ENCODE assay signal across 24 mouse cellular contexts in genomic region chr9:15287846-15288245, GRCm38 (mm10). TPM values are rescaled to one million over a fixed set of nuclear protein-coding genes. Genes with fewer than 3 reads are reported as not detected.
A peak's percentile ranks its signal among the peaks of the same experiment; 100 is the strongest.
DNase-seq lines count a peak whose midpoint lies in the region; ATAC-seq and TF ChIP-seq lines count a peak whose summit lies in the region.
"Had no signal": no experiment of that assay in that cellular context is flagged by ENCODE, and none has a peak within 500 bp of the region (broad histone marks: within the 10 kb centered on the region; RNA-seq: fewer than 3 reads in every experiment).

No protein-coding gene starts in this region.

- no peak for TF ChIP-seq POLR2A in MEL (IDR thresholded peaks at IDR 0.05; ENCODE audit: control insufficient read depth in 1 of 2, insufficient read depth in 1 of 2, low read depth in 1 of 2, low read length in 2 of 2, poor library complexity in 1 of 2)

- H3K27me3 ChIP-seq in MEL (ENCODE audit: control insufficient read depth in 1 of 2, insufficient read depth in 2 of 2, low read length in 2 of 2): no peaks in the 10 kb centered on the region
- H3K27me3 ChIP-seq in kidney, embryonic 15.5 days: no peaks in the 10 kb centered on the region
- H3K27me3 ChIP-seq: hindbrain, embryonic 12.5 days; hindbrain, embryonic 15.5 days; Patski had no signal

- H3K36me3 ChIP-seq in ES-E14 (ENCODE audit: control insufficient read depth, insufficient read depth, low read length, poor library complexity, severe bottlenecking) (no peaks in the 10 kb centered on the region), MEL (ENCODE audit: control insufficient read depth in 1 of 2, insufficient read depth in 2 of 2, low read length in 2 of 2) (peaks cover 0 to 33% of the 10 kb centered on the region in 2 experiments; a peak in 2 of 4 replicates)
- H3K36me3 ChIP-seq in kidney, embryonic 15.5 days: peaks cover 30% of the 10 kb centered on the region

- H3K9ac ChIP-seq in ES-E14 (ENCODE audit: insufficient read depth, low read depth, low read length, poor library complexity, severe bottlenecking) (peak overlapping the region; percentile 47; the same call in 1 of the 2 replicates), MEL (ENCODE audit: control insufficient read depth, low read depth, low read length, poor library complexity, severe bottlenecking) (no peak overlapping the region)
- H3K9ac ChIP-seq in kidney, embryonic 15.5 days: no peak overlapping the region
- H3K9ac ChIP-seq: forebrain, postnatal 0 days; hindbrain, embryonic 12.5 days; hindbrain, embryonic 15.5 days had no signal

- no peak overlapping the region for H3K27ac ChIP-seq in layer of hippocampus, adult 2 months
- H3K27ac ChIP-seq in ES-E14 (ENCODE audit: insufficient read depth, low read depth, low read length, poor library complexity, severe bottlenecking): no peak overlapping the region
- H3K27ac ChIP-seq in MEL (ENCODE audit: control insufficient read depth, low read depth, low read length): no peak overlapping the region
- no peak overlapping the region for H3K27ac ChIP-seq in kidney, embryonic 15.5 days
- H3K27ac ChIP-seq: gastrocnemius, adult 2 months; heart, adult 2 months; heart, embryonic 10.5 days; hindbrain, embryonic 12.5 days; hindbrain, embryonic 15.5 days had no signal

- peak; percentile 33 for ATAC-seq in megakaryocyte progenitor cell, adult 5-6 weeks (replicated peaks; ENCODE audit: poor library complexity)
- no peak for ATAC-seq in kidney, embryonic 15.5 days (replicated peaks; ENCODE audit: low FRiP score)
- ATAC-seq: CD4-positive, CD25-positive, alpha-beta regulatory T cell, adult 4 months; forebrain, embryonic 14.5 days; forebrain, postnatal 0 days; Patski had no signal

- H3K4me3 ChIP-seq in layer of hippocampus, adult 2 months: no peak overlapping the region
- H3K4me3 ChIP-seq in ES-E14 (ENCODE audit: insufficient read depth in 1 of 2, low read depth in 1 of 2, low read length in 2 of 2, poor library complexity in 1 of 2, severe bottlenecking in 1 of 2) (no peak overlapping the region), MEL (ENCODE audit: control insufficient read depth in 1 of 2, insufficient read depth in 1 of 2, low read depth in 2 of 2, low read length in 2 of 2) (no peak overlapping the region)
- no peak overlapping the region for H3K4me3 ChIP-seq in kidney, embryonic 15.5 days (replicated peaks)
- H3K4me3 ChIP-seq: gastrocnemius, adult 2 months; heart, adult 2 months; heart, embryonic 10.5 days; hindbrain, embryonic 12.5 days; hindbrain, embryonic 15.5 days had no signal

- no peak for TF ChIP-seq RAD21 in MEL (IDR thresholded peaks at IDR 0.05; ENCODE audit: low read depth, low read length)

- H3K9me3 ChIP-seq in ES-E14 (ENCODE audit: control insufficient read depth, insufficient read depth, low read depth, low read length) (no peaks in the 10 kb centered on the region), MEL (replicated peaks; ENCODE audit: insufficient read depth, low read length) (no peaks in the 10 kb centered on the region)
- H3K9me3 ChIP-seq in kidney, embryonic 15.5 days (replicated peaks): no peaks in the 10 kb centered on the region
- H3K9me3 ChIP-seq: heart, embryonic 10.5 days; hindbrain, embryonic 12.5 days; hindbrain, embryonic 15.5 days had no signal

- no peak for TF ChIP-seq EP300 in MEL (IDR thresholded peaks at IDR 0.05; ENCODE audit: low read depth in 1 of 2, low read length in 2 of 2)

- WGBS in kidney, embryonic 15.5 days: 74% methylated on average over 6 of the region's 6 CpGs

- peaks cover 0 to 6% of the 10 kb centered on the region in 2 experiments; a peak in 1 of 4 replicates for H3K4me1 ChIP-seq in ES-E14 (ENCODE audit: control insufficient read depth in 2 of 2, insufficient read depth in 2 of 2, low read length in 2 of 2, poor library complexity in 1 of 2)
- H3K4me1 ChIP-seq in MEL (ENCODE audit: control insufficient read depth in 1 of 2, insufficient read depth in 2 of 2, low read length in 2 of 2): peaks cover 17 to 29% of the 10 kb centered on the region in 2 experiments
- H3K4me1 ChIP-seq in kidney, embryonic 15.5 days: no peaks in the 10 kb centered on the region
- H3K4me1 ChIP-seq: hindbrain, embryonic 12.5 days; hindbrain, embryonic 15.5 days had no signal

- in situ Hi-C loops in ES-E14 (cut with MboI; ENCODE audit: low sequenced_read_pairs in 2 of 2, unreplicated experiment in 2 of 2): no loop called here

- DNase-seq in layer of hippocampus, adult 2 months (ENCODE audit: low spot score in 2 of 2): no peak
- DNase-seq in layer of hippocampus, adult 8-10 months (ENCODE audit: low spot score in 2 of 2): no peak
- DNase-seq in ES-E14 (ENCODE audit: low read depth, low spot score): no peak
- DNase-seq in MEL (ENCODE audit: low read depth, low spot score): peak; percentile 58
- no peak for DNase-seq in adrenal gland, adult 8-10 months
- no peak for DNase-seq in adrenal gland, postnatal 25 days
- DNase-seq: adrenal gland, postnatal 14 days; cerebellum, adult 11-12 months; cerebellum, adult 8-10 months; cerebellum, postnatal 14 days; forebrain, postnatal 0 days; gastrocnemius, adult 2 months; gastrocnemius, postnatal 14 days; heart, adult 2 months had no signal

- H3K79me2 ChIP-seq in MEL (ENCODE audit: control insufficient read depth, insufficient read depth, low read length, poor library complexity): no peaks in the 10 kb centered on the region

- peak; percentile 27; the same call in 1 of the 2 replicates for TF ChIP-seq CTCF in layer of hippocampus, adult 2 months (conservative IDR thresholded peaks at IDR 0.05)
- TF ChIP-seq CTCF in MEL (IDR thresholded peaks at IDR 0.05 in 2 of 3, conservative IDR thresholded peaks at IDR 0.05 in 1 of 3; ENCODE audit: control insufficient read depth in 1 of 3, insufficient read depth in 1 of 3, low read depth in 2 of 3, low read length in 3 of 3, poor library complexity in 1 of 3, severe bottlenecking in 1 of 3): peak in 1 of 3 experiments; percentile 18; a peak in 2 of 6 replicates

- no peak overlapping the region for H3K4me2 ChIP-seq in kidney, embryonic 15.5 days
- H3K4me2 ChIP-seq: hindbrain, embryonic 12.5 days; hindbrain, embryonic 15.5 days had no signal

TF ChIP-seq in ES-E14, 5 proteins besides CTCF, POLR2A, EP300 and RAD21 (continues in another document):
- TF ChIP-seq HCFC1 (IDR thresholded peaks at IDR 0.05; ENCODE audit: borderline replicate concordance, insufficient read depth, low read length): no peak
- no peak for TF ChIP-seq ZNF384 (IDR thresholded peaks at IDR 0.05; ENCODE audit: low read depth, low read length)

TF ChIP-seq in MEL, 35 proteins besides CTCF, POLR2A, EP300 and RAD21 (continues in another document):
- TF ChIP-seq ZKSCAN1 (IDR thresholded peaks at IDR 0.05; ENCODE audit: low read depth, low read length): no peak

RNA-seq across cellular contexts. Expression of gene Med17, which starts 8.1 kb away (rescaled TPM):
- 10 to 100 TPM; 36.2 to 41.9 TPM for total RNA-seq in layer of hippocampus, adult 2 months (2021)
- total RNA-seq in layer of hippocampus, adult 8-10 months (2022): 10 to 100 TPM; 38.4 to 41.2 (median 39.5) TPM
- 37.2 and 51.5 TPM in 2 replicates for total RNA-seq in ES-E14 (2012; rRNA removed)
- 167 and 175 TPM in 2 replicates for total RNA-seq in MEL (2012; rRNA removed)
- polyA plus RNA-seq in MEL (2012; ENCODE audit: insufficient read depth in 1 of 2, insufficient read length in 2 of 2, low read depth in 1 of 2, low replicate concordance in 2 of 2, missing spikeins in 1 of 2): 100 to 1,000 TPM; 185 to 478 TPM
- total RNA-seq in megakaryocyte progenitor cell, adult 5-6 weeks (2015): 46.8 and 50.0 TPM in 2 replicates
- total RNA-seq in megakaryocyte progenitor cell, adult 5-6 weeks (2017): 35.6 TPM in 2 replicates
- 35.4 and 39.2 TPM in 2 replicates for polyA plus RNA-seq in kidney, embryonic 15.5 days (2015; fragmentation: Nextera tagmentation; extraction: Ambion mirVana)
- total RNA-seq in adrenal gland, adult 8-10 months (2022): 10 to 100 TPM; 45.0 to 56.4 (median 49.6) TPM
- total RNA-seq in adrenal gland, postnatal 25 days (2021): 21.8 and 43.0 TPM in 2 replicates

RNA-seq across cellular contexts. Expression of gene Taf1d, which starts 18.2 kb away (rescaled TPM):
- 10 to 100 TPM; 33.2 to 33.5 TPM for total RNA-seq in layer of hippocampus, adult 2 months (2021)
- 10 to 100 TPM; 33.5 to 41.3 (median 37.2) TPM for total RNA-seq in layer of hippocampus, adult 8-10 months (2022)
- total RNA-seq in ES-E14 (2012; rRNA removed) (982 and 1,438 TPM in 2 replicates), MEL (2012; rRNA removed) (688 and 860 TPM in 2 replicates)
- 100 to 1,000 TPM; 298 to 548 TPM for polyA plus RNA-seq in MEL (2012; ENCODE audit: insufficient read depth in 1 of 2, insufficient read length in 2 of 2, low read depth in 1 of 2, low replicate concordance in 2 of 2, missing spikeins in 1 of 2)
- total RNA-seq in megakaryocyte progenitor cell, adult 5-6 weeks (2015): 394 and 427 TPM in 2 replicates
- 1,420 and 1,531 TPM in 2 replicates for total RNA-seq in megakaryocyte progenitor cell, adult 5-6 weeks (2017)
- 94.4 and 94.9 TPM in 2 replicates for polyA plus RNA-seq in kidney, embryonic 15.5 days (2015; fragmentation: Nextera tagmentation; extraction: Ambion mirVana)
- 100 to 1,000 TPM in 2 of 4 experiments, 10 to 100 TPM in 2; 71.4 to 110 (median 88.2) TPM for total RNA-seq in adrenal gland, adult 8-10 months (2022)
- total RNA-seq in adrenal gland, postnatal 25 days (2021): 129 and 161 TPM in 2 replicates

RNA-seq across cellular contexts. Expression of gene 4931406C07Rik, which starts 18.4 kb away (rescaled TPM):
- total RNA-seq in layer of hippocampus, adult 2 months (2021): 10 to 100 TPM; 17.2 to 20.0 TPM
- 10 to 100 TPM; 17.3 to 28.3 (median 25.1) TPM for total RNA-seq in layer of hippocampus, adult 8-10 months (2022)
- total RNA-seq in ES-E14 (2012; rRNA removed) (6.4 and 6.5 TPM in 2 replicates), MEL (2012; rRNA removed) (10.4 and 12.8 TPM in 2 replicates)
- polyA plus RNA-seq in MEL (2012; ENCODE audit: insufficient read depth in 1 of 2, insufficient read length in 2 of 2, low read depth in 1 of 2, low replicate concordance in 2 of 2, missing spikeins in 1 of 2): 10 to 100 TPM; 31.8 to 56.2 TPM
- total RNA-seq in megakaryocyte progenitor cell, adult 5-6 weeks (2015): 15.1 and 18.5 TPM in 2 replicates
- total RNA-seq in megakaryocyte progenitor cell, adult 5-6 weeks (2017): 11.2 and 11.6 TPM in 2 replicates
- polyA plus RNA-seq in kidney, embryonic 15.5 days (2015; fragmentation: Nextera tagmentation; extraction: Ambion mirVana): 18.2 and 20.7 TPM in 2 replicates
- total RNA-seq in adrenal gland, adult 8-10 months (2022): 100 to 1,000 TPM; 101 to 139 (median 122) TPM
- 102 and 104 TPM in 2 replicates for total RNA-seq in adrenal gland, postnatal 25 days (2021)

RNA-seq across cellular contexts. Expression of gene Vstm5, which starts 49.0 kb away (rescaled TPM):
- 1 to 10 TPM; 5.3 to 6.8 TPM for total RNA-seq in layer of hippocampus, adult 2 months (2021)
- total RNA-seq in layer of hippocampus, adult 8-10 months (2022): 1 to 10 TPM; 6.1 to 8.6 (median 6.3) TPM
- 2.9 and 4.3 TPM in 2 replicates for total RNA-seq in ES-E14 (2012; rRNA removed)
- 18.0 and 27.0 TPM in 2 replicates for total RNA-seq in MEL (2012; rRNA removed)
- 10 to 100 TPM in 1 of 2 experiments, not detected in 1; 23.5 TPM for polyA plus RNA-seq in MEL (2012; ENCODE audit: insufficient read depth in 1 of 2, insufficient read length in 2 of 2, low read depth in 1 of 2, low replicate concordance in 2 of 2, missing spikeins in 1 of 2)
- total RNA-seq in megakaryocyte progenitor cell, adult 5-6 weeks (2015): 0.10 and 1.4 TPM in 2 replicates
- total RNA-seq in megakaryocyte progenitor cell, adult 5-6 weeks (2017): 0.10 TPM in 1 of 2 replicates, not detected in the other
- polyA plus RNA-seq in kidney, embryonic 15.5 days (2015; fragmentation: Nextera tagmentation; extraction: Ambion mirVana): 6.0 and 6.9 TPM in 2 replicates
- 1 to 10 TPM in 2 of 4 experiments, under 1 TPM in 2; 0.67 to 1.3 (median 1.1) TPM for total RNA-seq in adrenal gland, adult 8-10 months (2022)
- total RNA-seq in adrenal gland, postnatal 25 days (2021): 1.0 TPM in 1 of 2 replicates, not detected in the other
- total RNA-seq: gastrocnemius, adult 2 months; hematopoietic stem cell, adult 5-6 weeks had no signal
- polyA plus RNA-seq: C2C12 had no signal
